Mouse (Mus musculus) liver, adult 2 months (tissue): ENCODE data around the gene Alg12. TPM values are rescaled to one million over a fixed set of nuclear protein-coding genes. Genes with fewer than 3 reads are reported as not detected.
"Not testable (repeated sequence)": the region's sequence is repeated elsewhere in the genome, so short reads cannot be mapped to it uniquely, and the experiment has no call there.

Experiments
- DNase-seq: peaks from one replicate; pipeline ENCODE4 v3.0.0-alpha.2; 2011; ENCODE audit warnings: low read depth, low spot score; ENCODE audit errors: extremely low read depth
- H3K27ac ChIP-seq: fragments of 200-500 bp; replicated peaks from 2 replicates; pipeline ENCODE4 v1.5.1; 2012; ENCODE audit warnings: low read depth, mild to moderate bottlenecking, control low read depth, inconsistent platforms, low read length; ENCODE audit not compliant: insufficient read depth
- H3K27me3 ChIP-seq: fragments of 200-500 bp; 2 replicates; pipeline ENCODE4 v1.6.1; 2012; ENCODE audit warnings: mild to moderate bottlenecking, moderate library complexity, low read length, inconsistent platforms; ENCODE audit not compliant: control insufficient read depth, insufficient read depth
- H3K36me3 ChIP-seq: fragments of 200-500 bp; 2 replicates; pipeline ENCODE4 v1.6.1; 2012; ENCODE audit warnings: low read length, inconsistent platforms; ENCODE audit not compliant: control insufficient read depth, insufficient read depth
- H3K4me1 ChIP-seq: fragments of 200-500 bp; 2 replicates; pipeline ENCODE4 v1.6.1; 2011; ENCODE audit warnings: low read length; ENCODE audit not compliant: control insufficient read depth, insufficient read depth
- H3K4me3 ChIP-seq: fragments of 200-500 bp; 2 replicates; pipeline ENCODE4 v1.5.1; 2011; ENCODE audit warnings: low read depth, mild to moderate bottlenecking, control low read depth, low read length, moderate library complexity; ENCODE audit not compliant: insufficient read depth
- H3K79me2 ChIP-seq: fragments of 200-500 bp; 2 replicates; pipeline ENCODE4 v1.6.1; 2012; ENCODE audit warnings: inconsistent platforms, mild to moderate bottlenecking, low read length, moderate library complexity; ENCODE audit not compliant: control insufficient read depth, insufficient read depth
- H3K9ac ChIP-seq: fragments of 200-500 bp; 2 replicates; pipeline ENCODE4 v1.6.1; 2012; ENCODE audit warnings: low read depth, mild to moderate bottlenecking, control low read depth, inconsistent platforms, low read length
- CTCF ChIP-seq: fragments of 200-500 bp; IDR thresholded peaks from 2 replicates; pipeline ENCODE4 v1.5.1; 2011; ENCODE audit warnings: low read depth, low read length, control low read depth
- POLR2A ChIP-seq: fragments of 200-500 bp; IDR thresholded peaks from 2 replicates; pipeline ENCODE4 v1.6.1; 2011; ENCODE audit warnings: low read length, control low read depth; ENCODE audit not compliant: insufficient read depth; ENCODE audit errors: extremely low read depth
- WGBS: fragments of 180-500 bp; shearing (Covaris S2); methylation state at CpG from one replicate; pipeline ENCODE4 v1.1.7; 2018; 5-methylcytosine and 5-hydroxymethylcytosine counted together
- polyA plus RNA-seq: library from polyadenylated mRNA; depleted of rRNA; stranded (reverse); fragments of >200 nt; gene quantifications from 2 replicates; pipeline ENCODE4 v1.2.3, GENCODE M21; 2012
- total RNA-seq: library from RNA; depleted of rRNA; stranded (reverse); fragments of >200 nt; gene quantifications from 2 replicates; pipeline ENCODE4 v1.2.3, GENCODE M21; 2014

The Alg12 gene
- total and polyA plus RNA-seq, 2 experiments: 4.9 to 14.4 TPM

DNA sequence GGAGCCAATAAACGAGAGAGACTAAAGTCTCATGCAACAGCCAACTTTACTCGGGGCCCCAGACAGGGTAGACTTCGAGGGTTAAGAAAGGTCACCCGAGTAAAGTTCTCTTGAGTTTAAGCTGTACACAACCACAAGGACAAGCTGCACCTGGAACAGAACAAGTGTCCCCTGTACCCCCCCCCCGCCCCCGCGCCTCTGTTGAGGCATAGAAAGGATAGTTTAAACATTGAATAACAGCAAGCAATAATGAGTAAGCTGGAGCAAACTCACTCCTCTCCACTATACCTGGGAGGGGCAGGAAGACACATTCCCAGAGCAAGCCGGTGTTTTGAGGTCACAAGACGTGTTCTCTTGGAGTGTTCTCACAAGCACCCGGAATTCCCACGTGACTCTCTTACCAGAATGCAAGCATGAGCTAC, 19.2 kb downstream of the Alg12 start:
- no peak overlapping the region for H3K27ac ChIP-seq
- DNase-seq: no peak
- WGBS: 38% methylated on average over 11 of the region's 11 CpGs

GRCm38 (mm10) chr15:88794729-88795128, 24.4 kb downstream of the Alg12 start:
- not testable (repeated sequence) for H3K79me2 ChIP-seq, H3K36me3 ChIP-seq, H3K27me3 ChIP-seq, H3K4me3 ChIP-seq, H3K4me1 ChIP-seq, H3K27ac ChIP-seq, DNase-seq, H3K9ac ChIP-seq
- WGBS: 94% methylated on average over 5 of the region's 5 CpGs

More for the DNA sequence above, 19.2 kb downstream of the Alg12 start:
- no peak for TF ChIP-seq CTCF
- no peak for TF ChIP-seq POLR2A
- Histone ChIP-seq H3K79me2 (no peaks in the 10 kb centered on the region), H3K27me3 (no peaks in the 10 kb centered on the region), H3K9ac (no peak overlapping the region), H3K4me3 (no peak overlapping the region), H3K36me3 (peaks cover 6% of the 10 kb centered on the region; the same call in 1 of the 2 replicates), H3K4me1 (peaks cover 6% of the 10 kb centered on the region)

GRCm38 (mm10) chr15:88792140-88792850, 26.8 kb downstream of the Alg12 start:
- H3K4me1 ChIP-seq: no peaks in the 10 kb centered on the region
- no peaks in the 10 kb centered on the region for H3K79me2 ChIP-seq
- H3K27ac ChIP-seq: no peak overlapping the region
- no peak for DNase-seq
- no peaks in the 10 kb centered on the region for H3K27me3 ChIP-seq
- H3K4me3 ChIP-seq: no peak overlapping the region
- TF ChIP-seq CTCF: no peak
- no peak for TF ChIP-seq POLR2A
- H3K9ac ChIP-seq: no peak overlapping the region
- H3K36me3 ChIP-seq: no peaks in the 10 kb centered on the region
- 85% methylated on average over 4 of the region's 4 CpGs for WGBS

DNA sequence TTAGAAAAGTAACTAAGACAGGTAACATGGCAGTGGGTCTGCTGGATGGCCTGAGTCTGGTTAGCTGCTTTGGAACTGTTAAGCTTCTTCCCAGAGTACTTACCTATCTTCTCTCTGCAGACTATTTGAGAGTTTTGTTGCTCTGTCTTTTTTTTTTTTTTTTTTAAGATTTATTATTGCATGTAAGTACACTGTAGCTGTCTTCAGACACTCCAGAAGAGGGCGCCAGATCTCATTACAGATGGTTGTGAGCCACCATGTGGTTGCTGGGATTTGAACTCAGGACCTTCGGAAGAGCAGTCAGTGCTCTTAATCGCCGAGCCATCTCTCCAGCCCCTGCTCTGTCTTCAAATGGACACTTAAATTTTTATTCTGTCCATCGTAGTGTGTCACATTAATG, 44.5 kb downstream of the Alg12 start:
- not testable (repeated sequence) for H3K27ac ChIP-seq, H3K9ac ChIP-seq, H3K79me2 ChIP-seq, H3K27me3 ChIP-seq, DNase-seq, H3K4me3 ChIP-seq, H3K4me1 ChIP-seq
- H3K36me3 ChIP-seq: peaks cover 15% of the 10 kb centered on the region
- 95% methylated on average over 5 of the region's 5 CpGs for WGBS

DNA sequence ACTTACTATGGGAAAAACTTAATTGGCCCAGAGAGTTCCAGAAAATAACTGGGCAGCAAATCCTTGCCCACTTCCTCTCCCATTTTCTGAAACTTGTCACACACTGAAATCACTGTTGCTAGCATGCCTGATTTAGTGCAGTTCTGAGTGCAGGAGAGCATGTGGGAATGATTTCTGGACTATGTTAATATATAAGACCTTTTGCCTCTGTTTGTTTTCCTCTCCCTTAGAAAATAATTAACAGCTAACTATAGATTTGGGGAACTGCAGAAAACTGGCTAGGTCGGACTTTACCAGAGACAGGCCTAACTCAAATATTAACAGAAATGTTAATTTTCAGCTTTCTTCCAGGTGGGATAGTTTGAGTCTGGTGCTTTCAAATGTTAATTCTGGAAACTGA, 50.6 kb downstream of the Alg12 start:
- H3K4me3 ChIP-seq: no peak overlapping the region
- DNase-seq: no peak
- peaks cover 6% of the 10 kb centered on the region for H3K4me1 ChIP-seq
- H3K36me3 ChIP-seq: peaks cover 9% of the 10 kb centered on the region
- H3K27me3 ChIP-seq: no peaks in the 10 kb centered on the region
- 15% methylated on average over 1 of the region's 1 CpGs for WGBS
- no peak overlapping the region for H3K9ac ChIP-seq
- TF ChIP-seq POLR2A: no peak
- H3K79me2 ChIP-seq: no peaks in the 10 kb centered on the region; the same call in 1 of the 2 replicates
- no peak overlapping the region for H3K27ac ChIP-seq

- H3K36me3 ChIP-seq: peaks cover 12% of the 10 kb centered on the region
- WGBS: 92% methylated on average over 2 of the region's 2 CpGs
- H3K9ac ChIP-seq: not testable (repeated sequence)
Observed at GRCm38 (mm10) chr15:88766139-88766538, 53.0 kb downstream of the Alg12 start.

More at GRCm38 (mm10) chr15:88766139-88766538, 53.0 kb downstream of the Alg12 start:
- not testable (repeated sequence) for DNase-seq, H3K27me3 ChIP-seq, H3K4me3 ChIP-seq, H3K4me1 ChIP-seq, H3K27ac ChIP-seq, H3K79me2 ChIP-seq
